Mouse (Mus musculus): ENCODE measurements around the gene Chid1.

Chid1 gene

DNA sequence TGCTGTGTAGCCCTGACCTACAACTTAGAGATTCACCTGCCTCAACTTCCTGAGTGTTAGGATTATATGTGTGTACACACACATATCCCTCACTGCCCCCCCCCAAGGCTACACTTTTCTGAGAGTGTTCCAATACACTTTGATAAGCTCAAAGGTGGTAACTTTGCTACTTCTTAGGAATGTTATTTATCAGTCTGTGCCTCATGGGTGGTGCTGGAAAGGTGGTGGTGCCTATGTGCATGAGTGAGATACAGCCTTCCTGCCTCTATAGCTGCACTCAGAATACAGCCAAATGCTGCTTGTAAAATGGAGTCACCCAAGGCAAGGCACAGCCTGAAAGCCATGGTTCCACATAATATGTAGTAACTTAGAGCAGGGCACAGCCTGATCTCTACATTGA lies 19.3 kb upstream of the Chid1 start:
- peak; percentile 83 for DNase-seq (ENCODE audit: low spot score)

DNA sequence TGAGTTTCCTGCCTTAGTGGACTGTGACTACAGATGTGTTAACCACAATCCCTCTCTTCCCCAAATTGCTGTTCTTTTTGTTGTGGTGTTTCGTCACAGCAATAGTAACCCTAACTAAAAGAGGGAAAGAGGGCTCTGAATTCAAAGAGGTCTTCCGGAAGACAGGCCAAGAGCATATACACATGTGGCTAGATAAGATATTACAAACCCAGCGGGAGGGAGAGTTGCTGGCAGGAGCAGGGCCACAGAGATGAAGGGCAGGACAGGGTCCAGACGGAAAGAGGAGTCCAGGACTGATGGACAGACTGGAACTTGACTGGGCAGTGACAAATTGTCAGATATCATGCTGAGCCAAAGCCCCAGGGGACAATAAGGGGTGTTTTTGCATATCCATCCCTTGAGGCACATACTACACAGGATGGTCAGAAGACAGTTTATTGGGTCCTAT lies 18.7 kb upstream of the Chid1 start:
- peak; percentile 77 for DNase-seq (ENCODE audit: low spot score)

DNA sequence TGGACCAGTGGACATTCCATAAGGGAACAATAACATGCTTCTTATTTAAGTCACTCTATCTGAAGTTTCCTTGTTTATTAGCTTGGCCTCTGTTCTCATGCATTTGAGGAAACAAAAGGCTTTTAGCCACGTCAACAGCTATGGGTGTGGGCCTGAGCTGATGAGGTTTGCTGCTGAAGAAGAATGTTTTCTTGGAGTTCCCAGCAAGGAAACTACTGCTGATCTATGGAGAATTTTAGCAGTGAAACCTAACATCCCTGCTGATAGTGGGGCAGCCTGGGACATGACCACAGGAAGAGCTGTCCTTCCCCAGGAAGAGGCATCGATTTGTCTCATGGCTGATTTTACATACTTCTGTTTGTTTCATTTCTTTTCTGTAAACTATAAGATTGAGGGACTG lies 10.8 kb upstream of the Chid1 start:
- DNase-seq (ENCODE audit: low spot score): no peak

- DNase-seq (ENCODE audit: low spot score): no peak
Observed at GRCm38 (mm10) chr7:141549432-141550061, 9.9 kb upstream of the Chid1 start.

DNA sequence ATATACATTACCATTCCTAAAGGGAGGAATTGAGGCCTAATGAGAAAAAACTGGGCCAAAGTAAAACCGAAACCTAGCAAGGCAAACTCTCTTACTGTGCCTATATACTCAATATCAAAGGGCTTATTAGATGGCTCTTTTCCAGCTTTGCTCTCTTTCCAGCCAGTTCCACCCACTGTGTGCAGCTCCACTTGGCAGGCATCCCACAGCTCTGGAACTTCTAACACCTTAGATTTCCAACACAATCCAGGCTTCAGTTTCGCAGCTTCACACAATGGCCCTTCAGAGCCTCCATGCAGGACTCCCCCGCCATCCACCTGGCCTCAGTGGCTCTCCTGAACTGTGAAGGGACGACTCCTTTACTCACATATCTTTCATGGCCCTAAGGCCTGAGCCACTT lies 5.0 kb upstream of the Chid1 start:
- DNase-seq (ENCODE audit: low spot score): no peak

DNA sequence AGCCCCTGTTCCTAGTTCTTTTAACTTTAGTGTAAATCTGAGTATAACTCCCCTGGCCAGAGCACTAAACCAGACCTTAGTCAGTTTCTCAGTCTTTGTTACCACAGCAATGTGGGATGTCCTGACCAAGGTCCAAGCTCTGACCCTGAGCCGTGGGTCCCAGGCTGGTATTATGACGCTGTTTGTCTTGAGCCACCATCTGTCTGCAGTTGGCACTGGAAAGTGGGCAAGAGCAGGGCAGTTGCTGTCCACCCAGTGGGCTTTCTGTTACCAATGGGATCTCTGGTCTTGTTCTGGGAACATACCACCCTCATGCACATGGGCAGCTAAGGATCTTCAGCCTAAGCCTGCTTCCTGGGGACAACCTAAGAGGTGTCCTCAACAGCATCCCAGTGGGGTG lies 2.9 kb upstream of the Chid1 start:
- DNase-seq (ENCODE audit: low spot score): no peak

DNA sequence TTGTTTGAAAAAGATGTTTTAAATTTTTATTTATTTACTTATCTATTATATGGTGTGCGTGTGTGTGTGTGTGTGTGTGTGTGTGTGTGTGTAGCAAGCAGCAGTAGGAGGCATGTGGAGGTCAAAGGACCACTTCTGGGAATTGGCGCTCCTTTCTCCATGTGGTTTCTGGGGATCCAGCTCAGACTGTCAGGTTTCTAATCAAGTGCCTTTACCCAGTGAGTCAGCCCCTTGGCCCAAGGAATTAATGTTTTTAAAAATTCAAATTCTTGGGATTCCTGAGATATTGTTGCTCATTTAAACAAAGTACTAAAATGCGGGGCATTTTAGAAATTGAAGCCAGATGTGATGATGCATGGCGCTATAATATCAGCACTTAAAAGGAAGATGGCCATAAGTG lies 2.0 kb upstream of the Chid1 start:
- DNase-seq (ENCODE audit: low spot score): no peak

DNA sequence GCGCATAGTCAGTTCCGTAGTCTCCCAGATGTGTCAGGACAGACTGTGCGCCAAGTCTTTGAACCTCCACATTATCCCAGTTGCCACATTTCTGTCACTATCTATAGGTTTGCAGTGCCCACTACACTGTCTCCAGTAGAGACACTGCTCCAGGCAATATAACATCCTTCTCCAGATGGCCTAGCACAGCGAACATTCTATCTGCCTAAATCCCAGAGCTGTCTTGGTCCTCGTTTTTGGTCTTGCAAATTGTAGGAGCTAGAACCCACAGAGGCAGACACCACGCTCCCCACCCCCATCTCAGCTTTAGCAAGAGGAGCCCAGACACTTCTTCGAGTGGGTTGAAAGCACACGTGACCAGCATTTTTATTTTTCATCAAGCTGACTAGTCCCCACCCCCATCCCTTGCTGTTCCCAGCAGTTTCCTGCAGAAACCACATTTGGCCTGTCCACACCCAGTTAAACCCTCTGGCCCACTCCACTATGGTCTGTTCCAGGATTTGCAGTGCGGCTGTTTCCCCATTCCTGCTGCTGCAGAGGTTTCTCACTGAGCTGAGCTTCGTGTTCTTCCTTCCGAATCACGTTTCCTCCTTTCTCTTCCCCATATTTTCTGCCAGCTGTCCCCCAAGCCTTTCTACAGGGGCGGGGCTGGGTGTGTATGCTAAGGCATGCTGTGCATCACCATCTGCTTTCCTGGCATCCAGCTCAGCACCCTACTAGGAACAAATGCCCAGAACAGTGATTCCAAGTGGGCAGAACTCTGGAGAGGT lies 840 bp upstream of the Chid1 start:
- DNase-seq (ENCODE audit: low spot score): no peak

DNA sequence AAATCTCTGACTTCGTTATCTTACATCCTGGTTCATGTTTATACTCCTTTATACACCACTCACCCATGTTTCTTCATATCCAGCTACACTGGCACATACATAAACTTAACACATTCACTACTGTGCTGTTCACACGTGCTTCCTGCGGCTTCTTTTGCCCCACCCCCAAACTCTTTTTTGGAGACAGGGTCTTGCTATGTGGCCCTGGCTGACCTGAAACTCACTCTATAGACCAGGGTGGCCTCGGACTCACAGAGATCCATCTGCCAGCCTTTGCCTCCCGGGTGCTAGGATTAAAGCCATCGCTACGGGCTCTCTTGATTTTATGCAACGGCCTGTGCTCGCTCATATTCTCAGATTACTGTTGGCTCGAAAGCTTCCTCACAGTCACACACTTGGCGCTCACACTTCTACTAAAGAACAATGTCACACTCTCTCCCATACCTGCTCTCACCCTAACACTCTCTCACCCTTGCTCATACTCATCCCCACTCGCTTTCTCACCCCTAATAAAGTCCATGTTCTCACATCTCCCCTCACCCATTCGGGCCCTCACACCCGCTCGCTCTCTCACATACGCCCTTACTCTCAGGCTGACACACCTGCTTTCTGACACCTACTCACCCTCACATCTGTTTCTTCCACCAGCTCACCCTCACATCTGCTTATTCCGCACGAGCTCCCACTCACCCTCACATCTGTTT lies 653 bp downstream of the Chid1 start:
- no peak for DNase-seq (ENCODE audit: low spot score)

- DNase-seq (ENCODE audit: low spot score): no peak
Observed at GRCm38 (mm10) chr7:141535570-141535969, 4.1 kb downstream of the Chid1 start.

DNA sequence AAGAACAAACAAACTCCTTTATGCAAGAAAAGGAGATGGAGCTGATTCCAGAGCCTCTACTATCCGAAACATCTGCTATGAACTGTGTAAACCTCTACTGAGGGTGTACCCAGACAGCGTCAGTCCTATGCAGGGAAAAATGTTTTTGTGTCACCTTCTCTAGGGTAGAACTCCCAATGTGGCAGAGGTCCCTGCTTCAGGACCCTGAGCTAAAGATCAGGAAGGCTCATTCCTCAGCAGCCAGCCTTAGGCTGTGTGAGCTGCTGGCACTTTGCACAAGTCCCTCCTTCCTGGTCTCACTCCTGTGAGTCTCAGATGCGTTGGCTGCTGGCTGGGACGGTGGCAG lies 14.1 kb downstream of the Chid1 start:
- no peak for DNase-seq (ENCODE audit: low spot score)

GRCm38 (mm10) chr7:141524760-141525579 lies 14.7 kb downstream of the Chid1 start:
- peak; percentile 76 for DNase-seq (ENCODE audit: low spot score)

DNA sequence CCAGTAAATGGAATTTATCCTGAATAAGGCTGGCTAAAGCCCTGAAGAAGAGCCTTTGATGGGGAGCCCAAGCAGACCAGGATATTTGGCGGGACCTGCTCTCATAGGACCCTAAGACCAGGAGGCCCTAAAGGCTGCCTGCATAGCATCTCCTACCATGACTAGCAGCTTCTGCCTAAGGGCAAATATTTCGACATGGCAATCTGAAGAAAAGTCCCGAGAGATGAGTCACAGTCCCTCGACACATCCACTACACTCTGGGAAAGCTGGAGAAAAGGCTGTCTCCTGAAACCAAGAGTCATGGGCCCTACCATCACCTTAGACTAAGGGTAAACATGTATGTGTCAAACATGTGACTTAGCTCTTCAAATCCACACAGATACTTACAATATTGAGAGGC lies 15.4 kb downstream of the Chid1 start:
- no peak for DNase-seq (ENCODE audit: low spot score)

DNA sequence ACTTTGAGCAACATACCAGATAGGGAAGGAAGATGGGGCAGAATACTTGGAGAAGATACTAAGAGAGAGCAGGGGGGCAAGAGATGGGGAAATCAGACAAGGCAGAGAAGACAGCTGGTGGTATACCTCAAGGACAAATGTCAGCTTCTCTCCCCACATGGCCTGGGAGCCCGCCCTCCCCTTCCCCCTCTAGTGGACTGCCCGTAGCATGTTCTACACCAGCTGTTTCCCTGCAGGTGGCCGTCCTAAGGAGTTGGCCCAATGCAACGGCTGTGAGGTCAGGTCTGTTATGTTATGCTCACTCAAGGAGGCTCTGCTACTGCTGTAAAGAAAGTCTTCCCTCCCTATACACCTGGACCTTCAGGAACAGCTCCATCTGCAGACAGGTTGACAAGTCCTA lies 16.6 kb downstream of the Chid1 start:
- no peak for DNase-seq (ENCODE audit: low spot score)

- no peak for DNase-seq (ENCODE audit: low spot score)
Observed at GRCm38 (mm10) chr7:141519795-141520194, 19.9 kb downstream of the Chid1 start.

- no peak for DNase-seq (ENCODE audit: low spot score)
Observed at GRCm38 (mm10) chr7:141518926-141519325, 20.7 kb downstream of the Chid1 start.

DNA sequence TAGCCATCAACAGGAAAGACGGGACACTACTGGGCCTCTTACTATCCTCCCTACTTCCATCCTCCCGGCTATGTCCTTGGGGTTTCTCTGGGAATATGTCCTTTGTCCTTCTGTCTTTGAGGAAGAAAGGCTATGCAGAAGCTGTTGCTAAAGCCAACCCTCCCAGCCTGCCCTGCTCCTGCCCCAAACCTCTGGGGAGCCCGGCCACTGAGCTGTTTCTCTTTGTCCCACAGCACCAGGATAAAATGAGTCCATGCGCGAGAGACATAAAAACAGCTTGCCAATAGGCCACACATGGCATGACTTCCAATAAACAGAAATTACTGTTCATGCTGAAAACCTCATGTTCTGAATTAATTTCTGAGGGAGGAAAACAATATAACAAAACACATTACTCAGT lies 21.4 kb downstream of the Chid1 start:
- DNase-seq (ENCODE audit: low spot score): no peak

DNA sequence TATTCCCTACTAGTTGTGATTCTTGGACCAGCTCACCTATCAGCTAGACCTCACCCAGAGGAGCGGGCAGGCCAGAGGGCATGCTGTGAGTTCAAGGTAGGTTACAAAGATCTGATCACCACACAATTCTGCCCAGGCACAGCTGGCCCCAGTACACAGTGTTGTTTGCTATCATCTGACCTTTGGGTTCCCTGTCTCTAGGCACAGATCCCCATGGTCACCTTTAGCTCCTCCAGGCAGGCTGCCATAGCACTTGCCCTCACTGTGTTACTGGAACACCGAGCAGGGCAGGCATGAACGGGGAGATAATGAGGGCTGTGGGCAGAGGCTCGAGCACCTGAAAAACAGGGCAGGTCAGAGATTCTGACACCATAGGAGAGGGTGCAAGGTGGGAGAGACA lies 22.0 kb downstream of the Chid1 start:
- DNase-seq (ENCODE audit: low spot score): no peak

DNA sequence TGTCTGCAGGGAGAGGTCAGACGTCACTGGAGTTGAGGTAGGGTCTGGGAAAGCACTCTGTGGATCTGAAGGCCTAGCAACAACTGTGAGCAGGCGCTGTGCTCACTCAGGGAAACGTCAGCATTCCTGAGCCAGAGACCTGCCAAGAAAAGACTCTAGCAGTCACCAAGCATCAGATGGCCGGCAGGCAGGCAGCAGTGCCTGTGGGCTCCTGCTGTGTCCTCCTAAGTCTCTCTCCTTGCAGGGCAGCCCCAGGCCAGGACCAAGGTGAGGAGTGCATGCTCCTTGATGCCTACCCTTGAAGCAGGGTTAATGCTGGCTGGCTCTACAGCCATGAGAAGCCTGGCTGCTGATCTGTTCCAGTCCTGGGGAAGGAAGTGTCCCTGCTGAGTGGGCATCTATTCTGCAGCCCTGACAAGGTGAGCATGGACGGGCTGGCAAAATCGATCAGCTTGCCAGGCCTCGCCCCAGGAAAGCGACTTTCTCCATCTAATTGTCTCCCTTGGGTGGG lies 28.9 kb downstream of the Chid1 start:
- DNase-seq (ENCODE audit: low spot score): no peak

GRCm38 (mm10) chr7:141510196-141510595 lies 29.5 kb downstream of the Chid1 start:
- DNase-seq (ENCODE audit: low spot score): no peak

GRCm38 (mm10) chr7:141508160-141508559 lies 31.5 kb downstream of the Chid1 start:
- peak; percentile 61 for DNase-seq (ENCODE audit: low spot score)

GRCm38 (mm10) chr7:141506278-141506677 lies 33.4 kb downstream of the Chid1 start:
- DNase-seq (ENCODE audit: low spot score): peak; percentile 43

All from c-Kit-positive CD71-positive TER-119-positive erythroid progenitor cells, embryonic 14.5 days (primary cell).